Mouse (Mus musculus): ENCODE measurements around the gene Tiam1.
A peak's percentile ranks its signal among the peaks of the same experiment; 100 is the strongest.

Gene Tiam1

GRCm38 (mm10) chr16:90143760-90144516 lies at the start of gene Tiam1:
Tiam1 (minus strand) TSS chr16:90143769.
- DNase-seq (ENCODE audit: extremely low read depth, insufficient read length, low spot score) = peak; percentile 98

GRCm38 (mm10) chr16:90191289-90191688 lies 47.7 kb upstream of the Tiam1 start:
- no peak for DNase-seq (ENCODE audit: extremely low read depth, insufficient read length, low spot score)

GRCm38 (mm10) chr16:90187453-90187852 lies 43.9 kb upstream of the Tiam1 start:
- no peak for DNase-seq (ENCODE audit: extremely low read depth, insufficient read length, low spot score)

- DNase-seq (ENCODE audit: extremely low read depth, insufficient read length, low spot score) = no peak
These were observed 42.5 kb upstream of the Tiam1 start for GRCm38 (mm10) chr16:90185928-90186588.

- DNase-seq (ENCODE audit: extremely low read depth, insufficient read length, low spot score) = no peak
These were observed 40.6 kb upstream of the Tiam1 start for GRCm38 (mm10) chr16:90184135-90184534.

GRCm38 (mm10) chr16:90181673-90182072 lies 38.1 kb upstream of the Tiam1 start:
- DNase-seq (ENCODE audit: extremely low read depth, insufficient read length, low spot score) = no peak

- no peak for DNase-seq (ENCODE audit: extremely low read depth, insufficient read length, low spot score)
These were observed 37.4 kb upstream of the Tiam1 start for GRCm38 (mm10) chr16:90180975-90181374.

- no peak for DNase-seq (ENCODE audit: extremely low read depth, insufficient read length, low spot score)
These were observed 36.3 kb upstream of the Tiam1 start for GRCm38 (mm10) chr16:90179892-90180291.

GRCm38 (mm10) chr16:90178404-90178803 lies 34.8 kb upstream of the Tiam1 start:
- DNase-seq (ENCODE audit: extremely low read depth, insufficient read length, low spot score) = no peak

- no peak for DNase-seq (ENCODE audit: extremely low read depth, insufficient read length, low spot score)
These were observed 33.9 kb upstream of the Tiam1 start for GRCm38 (mm10) chr16:90177425-90177824.

- no peak for DNase-seq (ENCODE audit: extremely low read depth, insufficient read length, low spot score)
These were observed 32.9 kb upstream of the Tiam1 start for GRCm38 (mm10) chr16:90176472-90176871.

- no peak for DNase-seq (ENCODE audit: extremely low read depth, insufficient read length, low spot score)
These were observed 27.8 kb upstream of the Tiam1 start for GRCm38 (mm10) chr16:90171416-90171815.

GRCm38 (mm10) chr16:90170676-90171075 lies 27.1 kb upstream of the Tiam1 start:
- no peak for DNase-seq (ENCODE audit: extremely low read depth, insufficient read length, low spot score)

- DNase-seq (ENCODE audit: extremely low read depth, insufficient read length, low spot score) = no peak
These were observed 26.5 kb upstream of the Tiam1 start for GRCm38 (mm10) chr16:90169863-90170630.

GRCm38 (mm10) chr16:90167646-90168045 lies 24.1 kb upstream of the Tiam1 start:
- no peak for DNase-seq (ENCODE audit: extremely low read depth, insufficient read length, low spot score)

GRCm38 (mm10) chr16:90165435-90165834 lies 21.9 kb upstream of the Tiam1 start:
- no peak for DNase-seq (ENCODE audit: extremely low read depth, insufficient read length, low spot score)

- no peak for DNase-seq (ENCODE audit: extremely low read depth, insufficient read length, low spot score)
These were observed 21.4 kb upstream of the Tiam1 start for GRCm38 (mm10) chr16:90164942-90165341.

GRCm38 (mm10) chr16:90155080-90155479 lies 11.5 kb upstream of the Tiam1 start:
- DNase-seq (ENCODE audit: extremely low read depth, insufficient read length, low spot score) = no peak

- no peak for DNase-seq (ENCODE audit: extremely low read depth, insufficient read length, low spot score)
These were observed 7.3 kb upstream of the Tiam1 start for GRCm38 (mm10) chr16:90150820-90151219.

GRCm38 (mm10) chr16:90150126-90150525 lies 6.6 kb upstream of the Tiam1 start:
- DNase-seq (ENCODE audit: extremely low read depth, insufficient read length, low spot score) = peak; percentile 28

- DNase-seq (ENCODE audit: extremely low read depth, insufficient read length, low spot score) = no peak
These were observed 5.8 kb upstream of the Tiam1 start for GRCm38 (mm10) chr16:90149335-90149734.
